Mouse (Mus musculus) liver, embryonic 12.5 days (tissue): ENCODE results near the gene Mst1. TPM values are rescaled to one million over a fixed set of nuclear protein-coding genes. Genes with fewer than 3 reads are reported as not detected.
A peak's percentile ranks its signal among the peaks of the same experiment; 100 is the strongest.

Source experiments
- ATAC-seq: fragments of 200-750 bp; cut with Nextera tagmentation; 2 replicates; pipeline ENCODE4 v1.8.0; 2017; ENCODE audit warnings: moderate number of reproducible peaks, mild to moderate bottlenecking, moderate library complexity
- H3K27ac ChIP-seq: fragments of 300-500 bp; sonication (generic); 2 replicates; pipeline ENCODE4 v1.5.1; 2016; ENCODE audit warnings: mild to moderate bottlenecking
- H3K27me3 ChIP-seq: fragments of 300-500 bp; sonication (generic); replicated peaks from 2 replicates; pipeline ENCODE4 v1.6.1; 2016; ENCODE audit warnings: mild to moderate bottlenecking, moderate library complexity
- H3K36me3 ChIP-seq: fragments of 300-500 bp; sonication (generic); 2 replicates; pipeline ENCODE4 v1.6.1; 2016; ENCODE audit warnings: mild to moderate bottlenecking, moderate library complexity
- H3K4me1 ChIP-seq: fragments of 300-500 bp; sonication (generic); 2 replicates; pipeline ENCODE4 v1.6.1; 2016
- H3K4me2 ChIP-seq: fragments of 300-500 bp; sonication (generic); 2 replicates; pipeline ENCODE4 v1.6.1; 2016; ENCODE audit warnings: mild to moderate bottlenecking, moderate library complexity
- H3K4me3 ChIP-seq: fragments of 300-500 bp; sonication (generic); 2 replicates; pipeline ENCODE4 v1.5.1; 2016; ENCODE audit warnings: mild to moderate bottlenecking, moderate library complexity
- H3K9ac ChIP-seq: fragments of 300-500 bp; sonication (generic); 2 replicates; pipeline ENCODE4 v1.6.1; 2016; ENCODE audit warnings: mild to moderate bottlenecking, moderate library complexity
- H3K9me3 ChIP-seq: fragments of 300-500 bp; sonication (generic); replicated peaks from 2 replicates; pipeline ENCODE4 v1.6.1; 2016; ENCODE audit warnings: mild to moderate bottlenecking, moderate library complexity
- WGBS: fragments of 180-500 bp; shearing (Covaris S2); methylation state at CpG from one replicate; pipeline ENCODE4 v1.1.7; 2016; ENCODE audit not compliant: insufficient replicate concordance; 5-methylcytosine and 5-hydroxymethylcytosine counted together
- polyA plus RNA-seq: library from polyadenylated mRNA; unstranded; fragments of >200 nt; fragmentation: Nextera tagmentation; extraction: Ambion mirVana; gene quantifications from 2 replicates; pipeline ENCODE4 v1.2.1, GENCODE M21; 2016

Mst1 gene
- polyA plus RNA-seq, 1 experiment from 2014 or later: 15.7 TPM

DNA sequence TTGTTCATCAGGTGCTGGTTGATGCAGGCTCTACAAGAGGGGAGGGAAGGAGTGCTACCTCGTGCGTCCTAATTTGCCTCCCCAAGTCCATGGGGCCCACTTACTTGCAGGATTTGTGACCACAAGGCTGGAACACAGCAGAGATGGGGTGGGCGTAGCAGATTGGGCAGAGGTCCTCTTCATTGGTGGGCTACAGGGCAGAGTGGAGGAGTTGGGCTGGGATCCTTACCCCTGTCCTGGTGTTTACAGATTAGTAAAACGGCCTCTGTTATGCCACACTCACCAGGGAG is 28.4 kb upstream of the Mst1 start:
- WGBS: 82% methylated on average over 4 of the region's 4 CpGs
- Histone ChIP-seq H3K9me3 (no peaks in the 10 kb centered on the region), H3K27ac (peak overlapping the region; percentile 52; the same call in 1 of the 2 replicates), H3K9ac (no peak overlapping the region), H3K27me3 (no peaks in the 10 kb centered on the region), H3K4me2 (no peak overlapping the region), H3K36me3 (peaks cover 74% of the 10 kb centered on the region), H3K4me3 (no peak overlapping the region), H3K4me1 (peaks cover 62% of the 10 kb centered on the region)
- no peak for ATAC-seq

DNA sequence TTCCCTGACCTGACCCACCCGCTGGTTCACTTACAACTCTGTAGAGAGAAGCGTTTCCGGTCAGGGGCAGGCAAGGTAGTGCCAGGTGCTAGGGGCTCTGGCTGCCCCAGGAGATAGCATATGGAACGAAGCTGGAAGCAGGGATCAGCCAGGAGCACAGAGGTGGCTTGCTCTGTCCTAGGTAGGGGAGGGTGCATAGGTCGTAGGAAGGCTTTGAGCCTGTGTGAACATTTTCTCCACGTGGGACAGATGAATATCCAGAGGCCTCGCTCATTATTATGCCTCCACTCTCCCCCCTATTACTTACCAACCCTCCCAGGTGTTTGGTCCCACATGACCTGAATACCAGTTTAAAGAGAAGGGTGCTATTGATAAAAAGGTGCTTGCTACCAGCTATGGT is 27.8 kb upstream of the Mst1 start:
- Histone ChIP-seq H3K9me3 (no peaks in the 10 kb centered on the region), H3K4me1 (peaks cover 57% of the 10 kb centered on the region), H3K4me3 (no peak overlapping the region), H3K9ac (no peak overlapping the region), H3K27me3 (no peaks in the 10 kb centered on the region), H3K27ac (peak overlapping the region; percentile 52), H3K4me2 (no peak overlapping the region), H3K36me3 (peaks cover 74% of the 10 kb centered on the region)
- ATAC-seq: no peak
- WGBS: 69% methylated on average over 7 of the region's 7 CpGs

DNA sequence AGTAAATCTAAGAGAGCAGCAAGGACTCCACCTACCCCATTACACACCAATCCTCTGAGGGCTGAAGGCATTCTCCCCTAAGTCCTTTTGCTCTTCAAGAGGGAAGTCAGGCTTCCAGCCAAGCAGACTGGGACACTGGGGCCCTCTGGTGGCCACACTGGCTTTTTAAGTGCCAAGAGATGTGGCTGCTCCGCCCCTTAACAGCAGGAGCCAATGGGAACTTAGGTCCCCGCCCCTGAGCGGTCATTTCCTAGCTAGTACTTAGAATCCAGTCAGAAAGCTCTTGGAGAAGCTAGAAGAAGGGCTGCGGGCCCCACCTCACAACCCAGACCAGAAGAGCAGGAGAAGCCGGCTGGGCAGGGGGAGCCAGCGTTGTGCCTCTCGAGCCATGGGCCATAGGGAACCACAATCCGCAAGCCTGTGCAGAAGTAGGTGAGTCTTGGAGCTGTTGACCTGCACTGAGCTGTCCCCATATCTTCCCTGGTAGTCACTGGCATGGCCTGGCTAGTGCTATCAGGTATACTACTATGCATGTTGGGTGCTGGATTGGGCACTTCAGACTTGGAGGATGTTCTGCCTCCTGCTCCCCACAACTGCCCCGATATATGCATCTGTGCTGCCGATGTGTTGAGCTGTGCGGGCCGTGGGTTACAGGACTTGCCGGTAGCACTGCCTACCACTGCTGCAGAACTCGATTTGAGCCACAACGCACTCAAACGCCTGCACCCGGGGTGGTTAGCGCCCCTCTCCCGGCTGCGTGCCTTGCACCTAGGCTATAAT is 27.2 kb upstream of the Mst1 start, which contains the start of gene Amigo3:
Gene Amigo3, plus strand, starts transcription at position 275 of the 780 bp plus-strand sequence.
- Histone ChIP-seq H3K4me3 (peak within 1 kb of the TSS; percentile 4; the same call in 1 of the 2 replicates), H3K36me3 (peaks cover 77% of the 10 kb centered on the region), H3K9me3 (no peaks in the 10 kb centered on the region), H3K27ac (peak within 1 kb of the TSS; percentile 63), H3K4me1 (peaks cover 50% of the 10 kb centered on the region), H3K4me2 (peak within 1 kb of the TSS; percentile 44), H3K27me3 (no peaks in the 10 kb centered on the region), H3K9ac (peak within 1 kb of the TSS; percentile 36)
- WGBS: 54% methylated on average over 20 of the region's 20 CpGs
- ATAC-seq: peak; percentile 46

DNA sequence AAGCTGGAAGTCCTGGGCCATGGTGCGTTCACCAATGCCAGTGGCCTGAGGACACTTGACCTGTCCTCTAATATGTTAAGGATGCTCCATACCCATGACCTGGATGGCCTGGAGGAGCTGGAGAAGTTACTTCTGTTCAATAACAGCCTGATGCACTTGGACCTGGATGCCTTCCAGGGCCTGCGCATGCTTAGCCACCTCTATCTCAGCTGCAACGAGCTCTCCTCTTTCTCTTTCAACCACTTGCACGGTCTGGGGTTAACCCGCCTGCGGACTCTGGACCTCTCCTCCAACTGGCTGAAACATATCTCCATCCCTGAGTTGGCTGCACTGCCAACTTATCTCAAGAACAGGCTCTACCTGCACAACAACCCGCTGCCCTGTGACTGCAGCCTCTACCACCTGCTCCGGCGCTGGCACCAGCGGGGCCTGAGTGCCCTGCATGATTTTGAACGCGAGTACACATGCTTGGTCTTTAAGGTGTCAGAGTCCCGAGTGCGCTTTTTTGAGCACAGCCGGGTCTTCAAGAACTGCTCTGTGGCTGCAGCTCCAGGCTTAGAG is 26.5 kb upstream of the Mst1 start:
- H3K27me3 ChIP-seq: no peaks in the 10 kb centered on the region
- no peak overlapping the region; the same call in 1 of the 2 replicates for H3K4me3 ChIP-seq
- WGBS: 89% methylated on average over 15 of the region's 15 CpGs
- H3K36me3 ChIP-seq: peaks cover 84% of the 10 kb centered on the region
- H3K4me2 ChIP-seq: peak overlapping the region; percentile 44; the same call in 1 of the 2 replicates
- no peaks in the 10 kb centered on the region for H3K9me3 ChIP-seq
- no peak for ATAC-seq
- H3K9ac ChIP-seq: peak overlapping the region; percentile 36; the same call in 1 of the 2 replicates
- peak overlapping the region; percentile 63 for H3K27ac ChIP-seq
- H3K4me1 ChIP-seq: peaks cover 44% of the 10 kb centered on the region

DNA sequence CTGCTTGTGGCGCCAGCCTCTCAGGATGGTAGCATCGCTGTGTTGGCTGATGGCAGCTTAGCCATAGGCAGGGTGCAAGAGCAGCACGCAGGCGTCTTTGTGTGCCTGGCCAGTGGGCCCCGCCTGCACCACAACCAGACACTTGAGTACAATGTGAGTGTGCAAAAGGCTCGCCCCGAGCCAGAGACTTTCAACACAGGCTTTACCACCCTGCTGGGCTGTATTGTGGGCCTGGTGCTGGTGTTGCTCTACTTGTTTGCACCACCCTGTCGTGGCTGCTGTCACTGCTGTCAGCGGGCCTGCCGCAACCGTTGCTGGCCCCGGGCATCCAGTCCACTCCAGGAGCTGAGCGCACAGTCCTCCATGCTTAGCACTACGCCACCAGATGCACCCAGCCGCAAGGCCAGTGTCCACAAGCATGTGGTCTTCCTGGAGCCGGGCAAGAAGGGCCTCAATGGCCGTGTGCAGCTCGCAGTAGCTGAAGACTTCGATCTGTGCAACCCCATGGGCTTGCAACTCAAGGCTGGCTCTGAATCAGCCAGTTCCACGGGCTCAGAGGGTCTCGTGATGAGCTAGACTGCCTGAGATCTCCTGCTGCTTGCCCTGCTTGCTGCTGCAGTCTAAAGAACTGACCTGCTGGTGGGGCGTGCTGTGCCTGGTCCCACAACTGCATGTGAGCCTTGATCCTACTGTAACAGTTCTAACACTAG is 25.8 kb upstream of the Mst1 start:
- Histone ChIP-seq H3K9ac (no peak overlapping the region), H3K9me3 (no peaks in the 10 kb centered on the region), H3K27me3 (no peaks in the 10 kb centered on the region), H3K4me3 (no peak overlapping the region), H3K36me3 (peaks cover 91% of the 10 kb centered on the region), H3K4me1 (peaks cover 42% of the 10 kb centered on the region), H3K27ac (no peak overlapping the region), H3K4me2 (no peak overlapping the region)
- no peak for ATAC-seq
- 90% methylated on average over 22 of the region's 22 CpGs for WGBS

DNA sequence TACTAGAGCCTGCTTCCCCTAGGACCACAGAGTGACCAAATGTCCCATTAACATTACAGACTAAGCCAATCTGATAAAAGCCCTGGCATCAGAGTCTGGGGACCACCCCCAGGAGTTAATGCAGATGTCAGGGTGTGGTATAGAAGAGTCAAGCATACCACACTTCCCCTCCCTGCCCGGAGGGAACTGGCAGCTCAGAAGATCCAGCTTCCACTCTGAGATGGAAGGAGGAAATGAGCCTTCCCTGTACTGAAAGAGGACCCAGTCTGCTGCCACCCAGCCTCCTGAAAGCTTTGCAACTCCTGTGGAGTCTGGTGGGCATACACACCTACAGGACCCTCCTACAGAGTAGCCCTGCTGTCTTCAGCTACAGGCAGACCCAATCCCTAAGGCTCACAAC is 25.2 kb upstream of the Mst1 start:
- Histone ChIP-seq H3K27ac (0 out of 2 replicates have a peak overlapping the region, but pooled peaks have one; percentile 16), H3K4me3 (no peak overlapping the region), H3K9ac (no peak overlapping the region), H3K27me3 (no peaks in the 10 kb centered on the region), H3K36me3 (peaks cover 96% of the 10 kb centered on the region), H3K4me2 (no peak overlapping the region), H3K9me3 (no peaks in the 10 kb centered on the region), H3K4me1 (peaks cover 36% of the 10 kb centered on the region)
- no peak for ATAC-seq
- 59% methylated on average over 1 of the region's 1 CpGs for whole genome bisulfite sequencing

DNA sequence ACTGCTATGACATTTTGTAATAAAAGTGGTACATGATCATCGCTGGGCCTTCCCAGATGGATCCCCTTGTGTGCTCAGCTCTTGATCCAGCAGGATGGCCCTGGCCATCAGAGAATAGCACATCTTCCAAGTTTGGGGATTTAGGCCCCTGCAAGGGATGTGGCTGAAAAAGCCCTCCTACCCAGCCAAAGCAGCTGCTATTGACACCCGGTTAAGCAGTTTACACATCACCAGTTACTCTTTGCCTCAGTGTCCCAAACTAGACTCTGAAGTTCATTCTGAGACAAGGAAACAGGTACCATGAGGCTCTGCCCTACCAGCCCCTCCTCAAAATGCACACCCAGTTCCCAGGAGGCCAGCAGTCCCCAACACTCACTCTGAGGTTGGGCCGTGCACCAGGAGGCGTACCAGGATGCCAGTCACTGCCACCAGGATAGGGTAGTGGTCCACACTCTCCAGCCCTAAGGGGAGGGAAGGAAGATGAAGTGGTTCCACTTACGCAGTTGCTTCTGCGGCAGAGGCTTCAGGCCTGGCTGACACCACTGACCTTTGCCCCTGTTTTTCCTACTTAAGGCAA is 24.5 kb upstream of the Mst1 start:
- WGBS: 85% methylated on average over 6 of the region's 6 CpGs
- no peak overlapping the region for H3K27ac ChIP-seq

DNA sequence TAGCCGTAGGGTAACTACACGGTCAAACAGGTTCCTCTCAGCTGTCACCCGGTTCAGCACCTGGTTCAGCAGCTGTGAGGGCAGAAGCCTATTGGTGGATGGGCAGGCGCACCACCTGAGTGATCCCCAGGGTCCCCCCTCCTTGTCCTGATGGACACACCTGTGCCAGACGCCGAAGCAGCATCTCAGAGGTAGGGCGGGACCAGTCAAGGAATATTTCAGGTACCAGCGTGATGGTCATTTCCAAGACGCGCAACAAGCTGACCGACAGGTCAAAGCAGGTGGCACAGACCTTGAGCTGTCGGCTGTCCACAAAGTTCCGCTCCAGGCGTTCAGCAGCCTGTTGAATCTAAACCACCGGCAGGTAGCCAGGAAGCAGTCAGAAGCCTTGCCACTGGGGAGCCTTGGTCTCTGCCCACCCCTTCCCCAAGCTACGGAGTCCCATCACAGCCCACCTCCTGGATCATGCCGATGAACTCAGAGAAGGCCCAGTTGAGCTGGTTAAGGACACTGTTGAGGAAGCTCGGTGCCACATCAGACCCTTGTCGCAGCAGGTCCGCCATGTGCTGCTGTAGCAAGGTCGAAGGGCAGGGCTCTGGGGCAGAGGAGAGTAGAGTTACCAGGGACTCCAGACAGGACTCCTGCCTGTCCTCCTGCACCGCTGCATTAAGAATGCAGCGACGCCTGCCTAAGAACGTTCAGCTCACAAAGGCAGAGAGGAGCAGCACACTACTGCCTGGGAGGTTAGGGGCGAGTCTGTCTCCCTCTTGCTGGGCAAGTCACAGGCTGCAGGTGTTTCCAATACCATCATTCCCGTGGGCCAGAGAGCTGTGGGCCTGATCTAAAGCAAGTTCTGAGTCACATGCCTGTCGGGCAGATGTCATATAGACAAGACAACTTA is 23.6 kb upstream of the Mst1 start:
- peaks cover 96% of the 10 kb centered on the region for H3K36me3 ChIP-seq

More for the DNA sequence above, 24.5 kb upstream of the Mst1 start:
- Histone ChIP-seq H3K27me3 (no peaks in the 10 kb centered on the region), H3K9ac (no peak overlapping the region), H3K9me3 (no peaks in the 10 kb centered on the region), H3K4me2 (no peak overlapping the region), H3K4me1 (peaks cover 34% of the 10 kb centered on the region), H3K36me3 (peaks cover 96% of the 10 kb centered on the region), H3K4me3 (no peak overlapping the region)
- no peak for ATAC-seq

DNA sequence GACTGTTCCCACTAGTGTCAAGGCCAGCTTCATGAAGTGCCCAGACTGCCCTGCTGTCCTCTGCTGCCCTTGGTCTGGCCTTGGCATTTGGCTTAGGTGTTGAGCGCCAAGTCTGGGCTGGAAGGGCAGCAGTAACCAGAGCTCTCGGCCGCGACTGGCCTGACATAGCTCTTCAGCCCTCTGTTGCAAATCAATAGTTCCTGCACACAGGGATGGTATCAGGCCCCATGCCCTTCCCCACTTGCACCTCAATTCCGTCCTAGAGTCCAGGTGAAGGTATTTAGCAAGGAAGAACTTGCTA is 23.0 kb upstream of the Mst1 start:
- Histone ChIP-seq H3K4me1 (peaks cover 38% of the 10 kb centered on the region), H3K27me3 (no peaks in the 10 kb centered on the region), H3K9me3 (no peaks in the 10 kb centered on the region), H3K9ac (no peak overlapping the region), H3K27ac (no peak overlapping the region), H3K4me3 (no peak overlapping the region), H3K36me3 (peaks cover 96% of the 10 kb centered on the region), H3K4me2 (no peak overlapping the region)
- ATAC-seq: no peak
- 90% methylated on average over 5 of the region's 5 CpGs for WGBS

More for the DNA sequence above, 23.6 kb upstream of the Mst1 start:
- 85% methylated on average over 28 of the region's 28 CpGs for WGBS
- no peak for ATAC-seq
- Histone ChIP-seq H3K27ac (no peak overlapping the region), H3K4me3 (no peak overlapping the region), H3K4me2 (no peak overlapping the region), H3K9ac (no peak overlapping the region), H3K27me3 (no peaks in the 10 kb centered on the region), H3K9me3 (no peaks in the 10 kb centered on the region), H3K4me1 (peaks cover 42% of the 10 kb centered on the region)

DNA sequence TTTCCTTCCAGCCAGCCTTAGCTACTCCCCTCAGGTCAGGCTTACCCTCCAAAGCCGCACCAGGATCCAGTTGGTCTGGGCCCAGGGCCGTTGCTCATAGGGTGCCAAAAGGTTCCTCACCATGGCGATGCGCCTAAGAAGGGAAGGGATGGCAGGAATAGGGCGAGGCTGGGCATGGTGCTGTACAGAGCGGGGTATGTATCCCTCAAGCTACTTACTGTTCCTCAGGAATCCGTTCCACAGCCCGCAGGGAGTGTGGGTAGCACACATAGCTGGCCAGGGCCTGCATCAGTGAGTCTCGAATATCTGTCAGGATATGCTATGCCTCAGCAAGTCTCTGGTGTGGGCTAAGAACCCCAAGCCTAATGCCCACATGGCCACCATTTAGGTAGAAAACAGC is 21.9 kb upstream of the Mst1 start:
- peaks cover 100% of the 10 kb centered on the region for H3K36me3 ChIP-seq

DNA sequence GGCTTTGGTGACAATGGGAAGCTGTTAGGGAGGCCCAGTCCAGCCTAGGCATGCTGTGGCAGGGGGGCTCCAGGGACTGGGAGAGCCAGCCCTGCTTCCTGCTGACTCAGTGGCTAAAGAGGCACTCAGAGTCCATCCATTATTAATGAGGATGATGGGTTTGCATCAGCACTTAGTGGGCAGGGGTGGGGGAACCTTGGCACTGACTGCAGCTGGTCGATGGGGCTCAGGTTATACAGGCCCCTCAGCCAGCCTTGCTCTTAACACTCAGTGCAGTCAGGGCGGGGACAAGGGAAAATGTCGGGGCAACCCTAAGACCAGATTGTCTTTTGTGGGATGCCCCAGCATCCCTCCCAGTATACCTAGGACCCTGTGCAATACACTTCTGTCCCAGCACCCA is 18.1 kb upstream of the Mst1 start:
- Histone ChIP-seq H3K27me3 (no peaks in the 10 kb centered on the region), H3K9me3 (no peaks in the 10 kb centered on the region), H3K9ac (no peak overlapping the region), H3K27ac (no peak overlapping the region), H3K4me3 (no peak overlapping the region), H3K4me1 (peaks cover 45% of the 10 kb centered on the region), H3K4me2 (no peak overlapping the region), H3K36me3 (peaks cover 100% of the 10 kb centered on the region)
- ATAC-seq: no peak
- 88% methylated on average over 3 of the region's 3 CpGs for WGBS

More for the DNA sequence above, 21.9 kb upstream of the Mst1 start:
- Histone ChIP-seq H3K4me1 (peaks cover 37% of the 10 kb centered on the region), H3K4me2 (no peak overlapping the region), H3K27ac (no peak overlapping the region), H3K27me3 (no peaks in the 10 kb centered on the region), H3K9me3 (no peaks in the 10 kb centered on the region), H3K9ac (no peak overlapping the region), H3K4me3 (no peak overlapping the region)
- WGBS: 94% methylated on average over 9 of the region's 9 CpGs
- ATAC-seq: no peak
